Mouse (Mus musculus) midbrain, embryonic 16.5 days (tissue): Measurements from ENCODE around the gene Gm15262. TPM values are rescaled to one million over a fixed set of nuclear protein-coding genes. Genes with fewer than 3 reads are reported as not detected.

Source experiments
- ATAC-seq: fragments of 200-750 bp; cut with Nextera tagmentation; 2 replicates; pipeline ENCODE4 v1.8.0; 2017; ENCODE audit warnings: moderate TSS enrichment
- H3K27ac ChIP-seq: fragments of 300-500 bp; sonication (generic); 2 replicates; pipeline ENCODE4 v1.5.1; 2014; ENCODE audit warnings: mild to moderate bottlenecking, low read length, mixed read lengths
- H3K27me3 ChIP-seq: fragments of 300-500 bp; sonication (generic); 2 replicates; pipeline ENCODE4 v1.6.1; 2014; ENCODE audit warnings: low read depth, low read length, mixed read lengths; ENCODE audit not compliant: control insufficient read depth, insufficient read depth
- H3K36me3 ChIP-seq: fragments of 300-500 bp; sonication (generic); 2 replicates; pipeline ENCODE4 v1.6.1; 2014; ENCODE audit warnings: mild to moderate bottlenecking, low read length, moderate library complexity, mixed read lengths; ENCODE audit not compliant: control insufficient read depth, insufficient read depth
- H3K4me1 ChIP-seq: fragments of 300-500 bp; sonication (generic); 2 replicates; pipeline ENCODE4 v1.6.1; 2014; ENCODE audit warnings: mild to moderate bottlenecking, low read length, mixed read lengths; ENCODE audit not compliant: control insufficient read depth, insufficient read depth
- H3K4me2 ChIP-seq: fragments of 300-500 bp; sonication (generic); 2 replicates; pipeline ENCODE4 v1.6.1; 2014; ENCODE audit warnings: mild to moderate bottlenecking, low read length, mixed read lengths
- H3K4me3 ChIP-seq: fragments of 300-500 bp; sonication (generic); 2 replicates; pipeline ENCODE4 v1.5.1; 2014; ENCODE audit warnings: low read depth, mild to moderate bottlenecking, low read length, moderate library complexity, mixed read lengths
- H3K9ac ChIP-seq: fragments of 300-500 bp; sonication (generic); 2 replicates; pipeline ENCODE4 v1.6.1; 2014; ENCODE audit warnings: low read depth, low read length, mixed read lengths
- H3K9me3 ChIP-seq: fragments of 300-500 bp; sonication (generic); replicated peaks from 2 replicates; pipeline ENCODE4 v1.6.1; 2014; ENCODE audit warnings: mild to moderate bottlenecking, low read length, mixed read lengths; ENCODE audit not compliant: control insufficient read depth, poor library complexity, severe bottlenecking
- WGBS: fragments of 180-500 bp; shearing (Covaris S2); extraction: QIAGEN DNeasy Blood & Tissue Kit; methylation state at CpG from one replicate; pipeline ENCODE4 v1.1.7; 2014; 5-methylcytosine and 5-hydroxymethylcytosine counted together
- polyA plus RNA-seq: library from polyadenylated mRNA; unstranded; fragments of >200 nt; fragmentation: Nextera tagmentation; extraction: Ambion mirVana; gene quantifications from 2 replicates; pipeline ENCODE4 v1.2.1, GENCODE M21; 2015

Gm15262 gene
- polyA plus RNA-seq, 1 experiment from 2014 or later = not detected

DNA sequence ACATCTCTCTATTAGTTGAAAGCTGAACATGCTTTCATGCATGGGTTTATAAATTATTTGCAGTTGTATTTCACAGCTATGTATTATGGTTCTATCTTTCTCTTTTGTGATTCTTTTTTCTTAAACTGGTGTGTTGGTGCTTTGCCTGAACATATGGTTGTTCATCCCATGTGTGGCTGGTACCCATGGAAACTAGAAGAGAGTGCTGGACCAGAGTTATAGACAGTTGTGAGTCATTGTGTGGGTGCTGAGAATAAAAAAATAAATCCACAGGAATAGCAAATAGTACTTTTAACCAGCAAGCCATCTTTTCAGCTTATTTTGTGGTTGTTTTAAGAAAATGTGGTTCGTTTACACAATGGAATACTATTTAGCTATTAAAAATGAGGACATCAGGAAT lies 123.9 kb downstream of the Gm15262 start:
- Histone ChIP-seq H3K4me1 (no peaks in the 10 kb centered on the region), H3K27me3 (no peaks in the 10 kb centered on the region; the same call in none of the 2 replicates), H3K27ac (no peak overlapping the region), H3K4me3 (no peak overlapping the region), H3K36me3 (no peaks in the 10 kb centered on the region), H3K9ac (no peak overlapping the region), H3K9me3 (no peaks in the 10 kb centered on the region), H3K4me2 (no peak overlapping the region)
- WGBS = 74% methylated on average over 1 of the region's 1 CpGs
- ATAC-seq = no peak

Other genes starting within 250 kb of the Gm15262 start
- gene Scml2, start 170.3 kb upstream of the Gm15262 start, polyA plus RNA-seq = 2.7 and 3.1 TPM in 2 replicates